Mouse (Mus musculus) embryo, embryonic 9.5 days (tissue): ENCODE measurements around the gene Gm11077.

ENCODE experiments used
- DNase-seq: peaks from one replicate; pipeline ENCODE4 v3.0.0-alpha.2; 2017; ENCODE audit errors: extremely low spot score

Gm11077 gene

GRCm38 (mm10) chr6:140729272-140729671 lies at the start of gene Gm11077:
Gm11077 (plus strand) TSS chr6:140729284.
- no peak for DNase-seq

DNA sequence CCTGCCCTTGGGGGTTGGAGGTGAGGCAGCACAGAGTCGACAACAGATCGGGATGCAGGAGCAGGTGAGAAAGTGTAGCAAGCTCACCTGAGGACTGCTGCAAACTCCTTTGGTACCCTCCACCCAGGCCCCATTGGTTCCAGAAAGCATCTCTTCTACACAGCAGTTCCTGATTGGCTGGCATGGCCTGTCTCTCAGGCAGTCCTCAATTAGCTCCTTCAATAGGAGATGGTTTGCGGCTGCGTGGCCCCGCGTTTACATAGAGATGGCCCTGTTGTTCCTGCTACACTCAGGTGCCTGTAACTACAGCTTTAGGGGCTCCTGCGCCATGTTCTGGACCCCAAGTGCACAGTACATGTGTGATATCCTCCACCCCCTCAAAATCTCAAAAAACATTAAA lies 48.4 kb upstream of the Gm11077 start:
- DNase-seq: no peak

- DNase-seq: no peak
Measured at GRCm38 (mm10) chr6:140682829-140683228, 46.3 kb upstream of the Gm11077 start.

GRCm38 (mm10) chr6:140684403-140684802 lies 44.7 kb upstream of the Gm11077 start:
- no peak for DNase-seq

- DNase-seq: no peak
Measured at GRCm38 (mm10) chr6:140689617-140690404, 39.3 kb upstream of the Gm11077 start.

- DNase-seq: no peak
Measured at GRCm38 (mm10) chr6:140692160-140692559, 36.9 kb upstream of the Gm11077 start.

DNA sequence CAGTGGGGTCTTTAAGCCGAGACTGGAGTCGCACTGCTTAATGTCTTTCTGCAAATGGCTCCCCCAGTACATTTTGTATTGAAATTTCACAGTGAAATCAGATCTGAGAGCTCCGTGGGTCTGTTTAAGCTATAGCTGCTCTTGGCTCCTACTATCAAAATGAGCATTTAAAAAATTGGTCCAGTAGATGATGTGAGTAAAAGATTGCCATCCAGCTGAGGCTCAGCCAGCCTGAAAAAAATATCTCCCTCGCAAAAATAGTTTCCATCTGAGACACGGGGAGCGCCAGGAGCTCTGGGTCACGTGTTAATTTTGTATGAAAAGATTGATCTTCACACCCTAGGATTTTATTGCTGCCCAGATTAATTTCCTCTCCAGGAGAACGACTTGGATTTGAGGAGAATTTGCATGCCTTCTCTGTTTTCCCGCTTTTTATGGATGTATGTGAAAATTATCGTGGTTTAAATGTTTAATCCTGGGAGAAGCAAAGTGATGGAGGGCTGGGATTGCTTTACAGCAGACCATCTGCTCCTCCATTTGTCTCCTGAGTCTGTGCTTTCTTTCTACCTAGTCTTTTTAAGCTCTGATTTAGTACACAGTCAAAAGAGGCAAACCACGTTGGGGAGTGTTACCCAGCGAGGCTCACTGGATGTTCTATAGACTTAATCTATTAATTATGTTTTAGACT lies 32.7 kb upstream of the Gm11077 start:
- DNase-seq: no peak

GRCm38 (mm10) chr6:140697994-140698393 lies 31.1 kb upstream of the Gm11077 start:
- no peak for DNase-seq

- DNase-seq: no peak
Measured at GRCm38 (mm10) chr6:140698596-140698995, 30.5 kb upstream of the Gm11077 start.

- no peak for DNase-seq
Measured at GRCm38 (mm10) chr6:140701259-140701658, 27.8 kb upstream of the Gm11077 start.

- DNase-seq: no peak
Measured at GRCm38 (mm10) chr6:140705132-140705531, 24.0 kb upstream of the Gm11077 start.

DNA sequence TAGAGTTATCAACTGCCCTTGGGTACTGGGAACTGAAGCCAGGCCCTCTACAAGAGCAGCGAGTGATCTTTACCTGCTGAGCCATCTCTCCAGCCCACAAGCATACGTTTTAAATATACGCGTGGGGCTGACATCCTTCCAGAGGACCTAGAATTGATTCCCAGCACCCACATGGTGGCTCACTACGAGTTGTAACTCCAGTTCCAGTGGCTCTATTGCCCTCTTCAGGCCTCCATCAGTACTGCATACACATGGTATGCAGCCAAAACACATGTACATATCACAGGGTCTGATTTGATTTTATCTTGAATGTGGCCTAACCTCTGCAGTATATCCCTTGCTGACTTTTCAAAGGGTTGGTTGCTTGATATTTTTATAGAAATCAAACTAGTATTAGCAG lies 23.0 kb upstream of the Gm11077 start:
- no peak for DNase-seq

- DNase-seq: no peak
Measured at GRCm38 (mm10) chr6:140708059-140708458, 21.0 kb upstream of the Gm11077 start.

DNA sequence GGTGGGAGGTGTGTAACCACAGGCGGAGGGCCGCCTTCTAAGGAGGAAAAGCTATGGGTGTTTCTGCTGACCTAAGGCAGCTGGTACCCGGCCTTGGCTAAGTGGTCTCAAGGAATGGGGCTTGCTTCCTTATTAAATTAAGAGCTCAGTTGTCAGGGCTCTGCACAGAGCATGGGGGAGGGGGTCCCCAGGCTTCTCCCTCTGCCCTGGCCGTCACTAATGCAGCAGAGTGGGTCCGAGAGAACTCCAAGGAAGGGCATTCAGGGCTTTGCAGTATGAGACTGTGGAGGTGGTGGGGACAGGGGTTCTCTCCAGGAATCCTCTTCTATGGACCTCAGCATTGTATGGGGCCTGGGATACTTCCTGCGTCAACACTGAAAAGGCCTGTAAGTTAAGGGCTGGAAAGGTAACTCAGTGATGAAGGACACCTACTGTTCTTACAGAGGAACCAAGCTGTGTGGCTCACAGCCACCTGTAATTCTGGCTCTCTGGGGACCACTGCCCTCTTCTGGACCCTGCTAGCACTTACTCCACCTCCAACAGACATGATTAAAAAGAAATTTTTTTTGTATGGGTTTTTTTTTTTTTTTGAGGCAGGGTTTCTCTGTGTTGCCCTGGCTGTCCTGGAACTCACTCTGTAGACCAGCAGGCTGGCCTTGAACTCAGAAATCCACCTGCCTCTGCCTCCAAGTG lies 19.5 kb upstream of the Gm11077 start:
- DNase-seq: no peak

DNA sequence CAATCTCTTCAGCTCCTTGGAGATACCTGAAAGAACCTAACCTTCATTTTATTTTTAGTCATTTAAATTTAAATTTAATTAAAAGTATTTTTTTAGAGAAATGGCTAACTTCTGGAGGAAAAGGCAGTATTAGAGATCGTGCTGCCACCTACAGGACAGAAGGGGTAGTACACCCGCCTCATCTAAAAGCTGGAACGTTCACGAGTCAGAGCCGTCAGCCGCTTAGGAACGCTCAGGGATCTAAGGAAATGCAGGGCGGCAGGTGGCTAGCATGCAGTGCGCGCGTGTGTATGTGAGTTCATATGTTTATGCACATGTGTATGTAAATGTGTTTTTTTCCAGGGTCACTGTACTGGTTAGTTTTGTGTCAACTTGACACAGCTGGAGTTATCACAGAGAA lies 16.3 kb upstream of the Gm11077 start:
- peak; percentile 60 for DNase-seq

GRCm38 (mm10) chr6:140714905-140715365 lies 14.1 kb upstream of the Gm11077 start:
- DNase-seq: peak; percentile 74

- DNase-seq: no peak
Measured at GRCm38 (mm10) chr6:140722058-140722457, 7.0 kb upstream of the Gm11077 start.

DNA sequence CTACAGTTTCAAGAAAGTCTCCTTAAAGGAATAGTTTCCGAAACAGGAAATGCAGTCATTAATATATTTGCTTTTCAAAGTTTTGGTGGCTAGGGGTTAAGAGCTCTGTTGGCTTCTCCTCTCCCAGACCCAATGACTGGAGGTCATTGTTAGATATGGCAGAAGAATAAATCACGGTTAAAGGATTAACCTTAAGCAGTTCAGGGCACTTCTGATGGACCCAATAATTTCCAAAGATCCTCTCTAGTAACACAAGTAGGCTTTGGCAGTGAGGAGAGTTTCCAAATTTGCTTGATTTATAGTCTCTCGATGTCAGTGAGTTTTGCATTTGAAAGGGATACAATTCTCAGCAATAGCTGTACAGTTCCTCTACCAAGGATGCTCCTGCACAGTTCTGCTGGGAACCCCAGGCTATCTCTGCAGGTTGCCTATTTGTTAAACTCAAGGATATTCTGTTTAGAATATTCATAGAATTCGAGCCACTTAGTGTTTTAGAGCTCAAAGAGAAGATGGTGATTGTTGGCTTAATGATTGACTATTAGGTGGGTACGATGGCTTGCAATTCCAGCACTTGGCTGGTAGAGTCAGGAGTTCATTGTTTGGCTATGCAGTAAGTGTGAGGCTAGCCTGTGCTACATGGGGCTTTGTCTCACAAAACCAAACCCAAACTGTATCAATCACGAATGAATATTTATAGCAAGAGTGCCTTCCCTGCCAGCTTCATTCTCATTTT lies 1.8 kb downstream of the Gm11077 start:
- DNase-seq: no peak

DNA sequence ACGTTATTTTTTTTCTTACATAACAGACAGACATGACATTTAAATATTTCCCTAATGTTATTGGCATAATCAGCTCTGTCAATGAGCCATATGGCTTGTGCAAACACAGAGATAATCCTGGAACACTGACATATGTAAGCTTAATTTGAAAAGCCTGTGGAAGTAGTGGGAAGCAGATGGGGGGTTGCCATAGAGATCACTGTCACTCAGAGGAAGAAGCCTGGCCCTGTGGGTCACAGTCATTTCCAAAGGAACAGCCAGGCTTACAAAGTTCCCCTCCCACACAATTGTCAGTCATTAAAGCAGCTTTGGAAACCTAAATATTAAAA lies 2.3 kb downstream of the Gm11077 start:
- DNase-seq: no peak

- peak; percentile 13 for DNase-seq
Measured at GRCm38 (mm10) chr6:140732971-140733640, 4.0 kb downstream of the Gm11077 start.

- DNase-seq: peak; percentile 28
Measured at GRCm38 (mm10) chr6:140733641-140733986, 4.5 kb downstream of the Gm11077 start.

DNA sequence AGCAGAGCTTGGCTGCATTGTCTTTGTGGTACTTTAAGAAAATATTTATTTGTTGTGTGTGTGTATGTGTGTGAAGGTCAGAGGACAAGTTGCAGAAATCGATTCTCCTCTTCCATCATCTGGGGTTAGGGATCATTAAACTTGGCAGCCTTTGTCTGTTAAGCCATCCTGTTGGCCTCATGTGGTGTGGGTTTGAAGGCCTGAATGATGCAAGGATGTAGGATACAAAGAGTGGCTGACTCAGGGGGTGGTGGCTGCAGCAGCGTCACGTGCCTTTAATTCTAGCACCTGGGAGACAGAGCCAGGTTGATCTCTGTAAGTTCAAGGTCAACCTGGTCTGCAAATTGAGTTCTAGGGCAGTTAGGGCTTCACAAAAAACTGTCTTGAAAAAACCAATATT lies 16.5 kb downstream of the Gm11077 start:
- DNase-seq: no peak
